Mouse (Mus musculus) lung, embryonic 15.5 days (tissue): Measurements from ENCODE around the gene D10Jhu81e. TPM values are rescaled to one million over a fixed set of nuclear protein-coding genes. Genes with fewer than 3 reads are reported as not detected.
"Not testable (repeated sequence)": the region's sequence is repeated elsewhere in the genome, so short reads cannot be mapped to it uniquely, and the experiment has no call there.

Source experiments
- ATAC-seq: fragments of 200-750 bp; cut with Nextera tagmentation; 2 replicates; pipeline ENCODE4 v1.8.0; 2017; ENCODE audit warnings: moderate number of reproducible peaks, borderline replicate concordance; ENCODE audit not compliant: low FRiP score, low TSS enrichment; ENCODE audit errors: extremely low read depth
- H3K27ac ChIP-seq: fragments of 300-500 bp; sonication (generic); 2 replicates; pipeline ENCODE4 v1.5.1; 2015; ENCODE audit warnings: moderate library complexity, mild to moderate bottlenecking, inconsistent platforms
- H3K27me3 ChIP-seq: fragments of 300-500 bp; sonication (generic); 2 replicates; pipeline ENCODE4 v1.6.1; 2015; ENCODE audit warnings: inconsistent platforms
- H3K36me3 ChIP-seq: fragments of 300-500 bp; sonication (generic); 2 replicates; pipeline ENCODE4 v1.6.1; 2015; ENCODE audit warnings: inconsistent platforms
- H3K4me1 ChIP-seq: fragments of 300-500 bp; sonication (generic); 2 replicates; pipeline ENCODE4 v1.6.1; 2015; ENCODE audit warnings: inconsistent platforms
- H3K4me2 ChIP-seq: fragments of 300-500 bp; sonication (generic); 2 replicates; pipeline ENCODE4 v1.6.1; 2015; ENCODE audit warnings: inconsistent platforms, mild to moderate bottlenecking, moderate library complexity
- H3K4me3 ChIP-seq: fragments of 300-500 bp; sonication (generic); 2 replicates; pipeline ENCODE4 v1.5.1; 2015; ENCODE audit warnings: mild to moderate bottlenecking, inconsistent platforms
- H3K9ac ChIP-seq: fragments of 300-500 bp; sonication (generic); 2 replicates; pipeline ENCODE4 v1.6.1; 2015; ENCODE audit warnings: inconsistent platforms
- H3K9me3 ChIP-seq: fragments of 300-500 bp; sonication (generic); 2 replicates; pipeline ENCODE4 v1.6.1; 2016; ENCODE audit warnings: inconsistent platforms
- WGBS: fragments of 180-500 bp; shearing (Covaris S2); methylation state at CpG from one replicate; pipeline ENCODE4 v1.1.7; 2015; 5-methylcytosine and 5-hydroxymethylcytosine counted together
- polyA plus RNA-seq: library from polyadenylated mRNA; unstranded; fragments of >200 nt; fragmentation: Nextera tagmentation; extraction: Ambion mirVana; gene quantifications from 2 replicates; pipeline ENCODE4 v1.2.1, GENCODE M21; 2015

The D10Jhu81e gene
- polyA plus RNA-seq, 1 experiment from 2014 or later: 32.8 TPM

- no peaks in the 10 kb centered on the region for H3K9me3 ChIP-seq
- WGBS: 65% methylated on average over 9 of the region's 9 CpGs
- no peak overlapping the region for H3K9ac ChIP-seq
- no peak overlapping the region for H3K4me2 ChIP-seq
- no peak overlapping the region for H3K4me3 ChIP-seq
- H3K36me3 ChIP-seq: no peaks in the 10 kb centered on the region
- H3K27me3 ChIP-seq: no peaks in the 10 kb centered on the region
- H3K27ac ChIP-seq: no peak overlapping the region
- no peak for ATAC-seq
- peaks cover 6% of the 10 kb centered on the region; the same call in 1 of the 2 replicates for H3K4me1 ChIP-seq
Measured at GRCm38 (mm10) chr10:78127046-78127870, 42.3 kb downstream of the D10Jhu81e start.

- Histone ChIP-seq H3K27me3 (no peaks in the 10 kb centered on the region), H3K36me3 (no peaks in the 10 kb centered on the region), H3K4me1 (peaks cover 6% of the 10 kb centered on the region; the same call in 1 of the 2 replicates), H3K9me3 (no peaks in the 10 kb centered on the region), H3K27ac (no peak overlapping the region), H3K4me2 (no peak overlapping the region), H3K9ac (no peak overlapping the region), H3K4me3 (no peak overlapping the region)
- ATAC-seq: no peak
- 85% methylated on average over 5 of the region's 5 CpGs for WGBS
Measured at GRCm38 (mm10) chr10:78126311-78126710, 43.3 kb downstream of the D10Jhu81e start.

GRCm38 (mm10) chr10:78125061-78125460 lies 44.5 kb downstream of the D10Jhu81e start:
- H3K27ac ChIP-seq, H3K4me2 ChIP-seq, H3K27me3 ChIP-seq, H3K4me1 ChIP-seq, H3K9me3 ChIP-seq, H3K9ac ChIP-seq, ATAC-seq, H3K4me3 ChIP-seq, H3K36me3 ChIP-seq: not testable (repeated sequence)
- WGBS: 57% methylated on average over 8 of the region's 8 CpGs

- H3K4me2 ChIP-seq, H3K27ac ChIP-seq, H3K27me3 ChIP-seq, H3K4me1 ChIP-seq, H3K9me3 ChIP-seq, ATAC-seq, H3K4me3 ChIP-seq, H3K9ac ChIP-seq, H3K36me3 ChIP-seq: not testable (repeated sequence)
- WGBS: 24% methylated on average over 6 of the region's 6 CpGs
Measured at GRCm38 (mm10) chr10:78124137-78124536, 45.4 kb downstream of the D10Jhu81e start.

- Histone ChIP-seq H3K9me3 (no peaks in the 10 kb centered on the region), H3K4me2 (no peak overlapping the region), H3K4me1 (no peaks in the 10 kb centered on the region), H3K36me3 (no peaks in the 10 kb centered on the region), H3K9ac (no peak overlapping the region), H3K4me3 (no peak overlapping the region), H3K27ac (no peak overlapping the region), H3K27me3 (no peaks in the 10 kb centered on the region)
- WGBS: 91% methylated on average over 4 of the region's 4 CpGs
- ATAC-seq: no peak
Measured at GRCm38 (mm10) chr10:78119422-78119821, 50.2 kb downstream of the D10Jhu81e start.

GRCm38 (mm10) chr10:78115153-78115552 lies 54.4 kb downstream of the D10Jhu81e start:
- no peak overlapping the region for H3K4me3 ChIP-seq
- H3K27ac ChIP-seq: no peak overlapping the region
- WGBS: 71% methylated on average over 2 of the region's 2 CpGs
- H3K9me3 ChIP-seq: no peaks in the 10 kb centered on the region
- H3K27me3 ChIP-seq: no peaks in the 10 kb centered on the region
- H3K4me2 ChIP-seq: no peak overlapping the region
- no peak for ATAC-seq
- H3K9ac ChIP-seq: no peak overlapping the region
- no peaks in the 10 kb centered on the region for H3K36me3 ChIP-seq
- H3K4me1 ChIP-seq: no peaks in the 10 kb centered on the region

GRCm38 (mm10) chr10:78114521-78115092 lies 55.0 kb downstream of the D10Jhu81e start:
- Histone ChIP-seq H3K4me3 (no peak overlapping the region), H3K9ac (no peak overlapping the region), H3K27ac (no peak overlapping the region), H3K36me3 (no peaks in the 10 kb centered on the region), H3K27me3 (no peaks in the 10 kb centered on the region), H3K9me3 (no peaks in the 10 kb centered on the region), H3K4me2 (no peak overlapping the region), H3K4me1 (no peaks in the 10 kb centered on the region)
- ATAC-seq: no peak
- WGBS: 86% methylated on average over 4 of the region's 4 CpGs

Other genes with a start within 250 kb of the D10Jhu81e start
- 0.72 and 1.6 TPM in 2 replicates for gene Trpm2, start 199.2 kb downstream of the D10Jhu81e start, polyA plus RNA-seq
- 25.4 and 25.6 TPM in 2 replicates for gene 1810043G02Rik, start 191.3 kb downstream of the D10Jhu81e start, polyA plus RNA-seq
- gene Pfkl, start 159.7 kb downstream of the D10Jhu81e start, polyA plus RNA-seq: 171 and 179 TPM in 2 replicates
- 1.9 and 2.2 TPM in 2 replicates for gene Dnmt3l, start 127.8 kb downstream of the D10Jhu81e start, polyA plus RNA-seq
- gene Aire, start 126.2 kb downstream of the D10Jhu81e start, polyA plus RNA-seq: 2.1 and 2.7 TPM in 2 replicates
- 8.4 and 8.5 TPM in 2 replicates for gene Icosl, start 100.5 kb downstream of the D10Jhu81e start, polyA plus RNA-seq
- 19.4 and 19.7 TPM in 2 replicates for gene Pwp2, start 15.4 kb upstream of the D10Jhu81e start, polyA plus RNA-seq
- gene Trappc10, start 74.9 kb upstream of the D10Jhu81e start, polyA plus RNA-seq: 13.0 and 14.4 TPM in 2 replicates
- 64.4 and 68.1 TPM in 2 replicates for gene Agpat3, start 182.7 kb upstream of the D10Jhu81e start, polyA plus RNA-seq
- 278 and 284 TPM in 2 replicates for gene Rrp1, start 243.3 kb upstream of the D10Jhu81e start, polyA plus RNA-seq